Mouse (Mus musculus) lung, adult 2 months (tissue): ENCODE data around the gene Hsd3b4. TPM values are rescaled to one million over a fixed set of nuclear protein-coding genes. Genes with fewer than 3 reads are reported as not detected.
"Not testable (repeated sequence)": the region's sequence is repeated elsewhere in the genome, so short reads cannot be mapped to it uniquely, and the experiment has no call there.

Experiments
- DNase-seq: peaks from one replicate; pipeline ENCODE4 v3.0.0; 2022
- H3K4me1 ChIP-seq: fragments of 200-500 bp; 2 replicates; pipeline ENCODE4 v1.6.1; 2011; ENCODE audit warnings: low read length; ENCODE audit not compliant: control insufficient read depth, insufficient read depth
- H3K4me3 ChIP-seq: fragments of 200-500 bp; replicated peaks from 2 replicates; pipeline ENCODE3; 2011; ENCODE audit warnings: low read depth, mild to moderate bottlenecking, control low read depth, low read length; ENCODE audit errors: extremely low read depth
- WGBS: fragments of 180-500 bp; shearing (Covaris S2); methylation state at CpG from one replicate; pipeline ENCODE4 v1.1.7; 2018; 5-methylcytosine and 5-hydroxymethylcytosine counted together
- polyA plus RNA-seq: library from polyadenylated mRNA; depleted of rRNA; stranded (reverse); fragments of >200 nt; gene quantifications from 2 replicates; pipeline ENCODE4 v1.2.3, GENCODE M21; 2012; rRNA removed

The Hsd3b4 gene
- not detected in 2 replicates for polyA plus RNA-seq

- not testable (repeated sequence) for H3K4me1 ChIP-seq, DNase-seq, H3K4me3 ChIP-seq
- no CpG with 5 or more reads among the region's 1 CpGs for WGBS
Observed at GRCm38 (mm10) chr3:98510414-98510813, at the start of gene Hsd3b4. TSS of gene Hsd3b4 (minus strand) at chr3:98510514.

GRCm38 (mm10) chr3:98550832-98551231 is 40.5 kb upstream of the Hsd3b4 start:
- H3K4me3 ChIP-seq, H3K4me1 ChIP-seq, DNase-seq: not testable (repeated sequence)
- no CpG with 5 or more reads among the region's 1 CpGs for WGBS

DNA sequence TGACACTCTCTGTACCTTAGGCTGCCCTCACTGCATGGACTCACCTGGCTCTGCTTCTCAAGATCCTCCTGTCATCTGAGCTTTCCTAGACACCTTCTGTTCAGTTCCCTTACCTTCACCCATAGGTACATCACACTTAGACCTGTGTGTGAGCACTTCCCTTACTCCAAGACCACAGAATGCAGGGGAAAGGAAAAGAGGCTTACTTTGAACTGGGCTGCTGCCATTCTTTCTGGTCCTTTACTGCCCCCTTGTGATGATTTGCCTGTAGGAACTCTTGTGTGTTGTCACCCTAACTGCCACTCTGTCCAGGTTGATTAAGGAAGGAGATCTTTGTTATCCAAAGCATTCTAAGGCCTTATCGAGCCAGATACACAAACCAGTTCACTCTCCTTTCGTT is 39.9 kb upstream of the Hsd3b4 start:
- not testable (repeated sequence) for DNase-seq, H3K4me3 ChIP-seq, H3K4me1 ChIP-seq
- WGBS: no CpG with 5 or more reads among the region's 2 CpGs

- not testable (repeated sequence) for DNase-seq, H3K4me1 ChIP-seq, H3K4me3 ChIP-seq
- no CpG with 5 or more reads among the region's 1 CpGs for WGBS
Observed at GRCm38 (mm10) chr3:98548495-98548894, 38.2 kb upstream of the Hsd3b4 start.

DNA sequence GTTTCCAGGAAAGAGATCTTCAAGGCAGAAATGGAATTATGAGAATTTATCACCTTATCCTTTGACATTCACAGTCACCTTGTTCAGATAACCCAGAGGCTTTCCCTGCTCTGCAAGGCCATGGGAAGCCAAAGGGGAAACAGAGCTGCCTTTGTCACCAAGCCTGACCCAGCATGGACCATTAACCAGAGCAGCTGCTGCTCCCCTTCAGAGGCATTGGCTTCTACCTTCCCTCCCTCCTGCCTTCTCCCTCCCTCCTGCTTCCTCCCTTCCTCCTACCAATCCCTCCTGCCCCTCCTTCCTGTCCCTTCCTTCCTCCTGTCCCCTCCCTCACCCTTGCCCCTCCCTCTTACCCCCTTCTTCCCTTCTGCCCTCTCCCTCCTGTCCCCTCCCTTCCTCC is 37.3 kb upstream of the Hsd3b4 start:
- DNase-seq, H3K4me1 ChIP-seq, H3K4me3 ChIP-seq: not testable (repeated sequence)

DNA sequence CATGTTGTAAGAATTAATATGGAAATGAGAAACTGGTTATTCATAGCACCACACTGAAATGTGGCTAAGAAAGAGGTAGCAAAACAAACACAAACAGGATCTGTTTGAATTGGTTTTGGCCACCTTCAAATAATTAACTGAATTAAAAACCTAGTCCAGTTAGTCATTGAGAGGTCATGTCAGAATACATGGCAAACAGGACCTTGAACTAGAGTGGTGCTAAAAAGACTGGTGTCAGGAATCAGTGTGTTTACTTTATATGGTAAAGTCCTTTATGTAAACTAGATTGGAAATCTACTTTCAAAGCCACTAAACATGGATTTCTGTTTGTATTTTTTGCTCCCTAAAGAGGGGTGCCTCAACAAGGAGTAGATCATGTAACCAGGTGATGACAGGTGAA is 14.7 kb upstream of the Hsd3b4 start:
- H3K4me3 ChIP-seq, DNase-seq, H3K4me1 ChIP-seq: not testable (repeated sequence)

DNA sequence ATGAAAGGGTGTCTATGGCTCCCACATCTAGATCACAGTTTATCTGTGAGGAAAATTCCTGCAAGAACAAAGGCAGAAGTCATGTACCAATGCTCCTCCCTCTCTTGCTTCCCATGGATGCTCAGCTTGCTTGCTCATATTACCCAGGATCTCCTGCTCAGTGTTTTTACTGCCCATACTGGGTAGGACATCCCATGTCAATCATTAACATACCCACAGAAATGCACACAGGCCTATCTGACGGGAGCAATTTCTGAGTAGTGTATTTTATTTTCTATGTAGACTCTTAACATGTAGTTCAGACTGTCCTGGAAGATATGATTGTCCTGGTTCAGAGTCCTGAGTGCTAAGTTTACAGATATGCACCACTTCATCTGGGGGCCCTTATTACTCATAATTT is 14.2 kb upstream of the Hsd3b4 start:
- not testable (repeated sequence) for H3K4me1 ChIP-seq, DNase-seq, H3K4me3 ChIP-seq
- no CpG with 5 or more reads among the region's 1 CpGs for WGBS

GRCm38 (mm10) chr3:98522779-98523178 is 12.5 kb upstream of the Hsd3b4 start:
- not testable (repeated sequence) for H3K4me1 ChIP-seq, DNase-seq, H3K4me3 ChIP-seq
- 14% methylated on average over 1 of the region's 2 CpGs for WGBS

- H3K4me1 ChIP-seq, DNase-seq, H3K4me3 ChIP-seq: not testable (repeated sequence)
- WGBS: no CpG with 5 or more reads among the region's 5 CpGs
Observed at GRCm38 (mm10) chr3:98507229-98507628, 3.1 kb downstream of the Hsd3b4 start.

DNA sequence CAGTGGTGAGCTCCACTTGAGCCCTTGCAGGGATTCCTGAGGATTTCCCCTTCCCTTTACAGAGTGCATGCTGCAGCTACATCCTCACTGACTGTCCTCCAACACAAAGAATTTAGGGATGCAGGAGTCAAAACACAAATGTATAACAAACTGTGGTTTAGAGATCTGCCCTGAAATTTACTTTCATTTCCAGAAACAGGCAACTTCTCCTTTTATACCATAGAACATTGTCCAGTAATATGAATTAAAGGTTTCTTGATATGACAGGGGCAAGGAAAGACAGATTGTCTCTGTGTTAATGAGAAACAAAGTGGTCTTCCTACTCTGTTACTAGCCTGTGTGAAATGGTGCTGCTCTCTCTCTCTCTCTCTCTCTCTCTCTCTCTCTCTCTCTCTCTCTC is 12.9 kb downstream of the Hsd3b4 start:
- H3K4me1 ChIP-seq, DNase-seq, H3K4me3 ChIP-seq: not testable (repeated sequence)

DNA sequence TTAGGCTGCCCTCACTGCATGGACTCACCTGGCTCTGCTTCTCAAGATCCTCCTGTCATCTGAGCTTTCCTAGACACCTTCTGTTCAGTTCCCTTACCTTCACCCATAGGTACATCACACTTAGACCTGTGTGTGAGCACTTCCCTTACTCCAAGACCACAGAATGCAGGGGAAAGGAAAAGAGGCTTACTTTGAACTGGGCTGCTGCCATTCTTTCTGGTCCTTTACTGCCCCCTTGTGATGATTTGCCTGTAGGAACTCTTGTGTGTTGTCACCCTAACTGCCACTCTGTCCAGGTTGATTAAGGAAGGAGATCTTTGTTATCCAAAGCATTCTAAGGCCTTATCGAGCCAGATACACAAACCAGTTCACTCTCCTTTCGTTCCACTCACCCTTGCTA is 13.6 kb downstream of the Hsd3b4 start:
- H3K4me3 ChIP-seq, DNase-seq, H3K4me1 ChIP-seq: not testable (repeated sequence)
- WGBS: no CpG with 5 or more reads among the region's 2 CpGs

GRCm38 (mm10) chr3:98495055-98495454 is 15.3 kb downstream of the Hsd3b4 start:
- DNase-seq, H3K4me3 ChIP-seq, H3K4me1 ChIP-seq: not testable (repeated sequence)

DNA sequence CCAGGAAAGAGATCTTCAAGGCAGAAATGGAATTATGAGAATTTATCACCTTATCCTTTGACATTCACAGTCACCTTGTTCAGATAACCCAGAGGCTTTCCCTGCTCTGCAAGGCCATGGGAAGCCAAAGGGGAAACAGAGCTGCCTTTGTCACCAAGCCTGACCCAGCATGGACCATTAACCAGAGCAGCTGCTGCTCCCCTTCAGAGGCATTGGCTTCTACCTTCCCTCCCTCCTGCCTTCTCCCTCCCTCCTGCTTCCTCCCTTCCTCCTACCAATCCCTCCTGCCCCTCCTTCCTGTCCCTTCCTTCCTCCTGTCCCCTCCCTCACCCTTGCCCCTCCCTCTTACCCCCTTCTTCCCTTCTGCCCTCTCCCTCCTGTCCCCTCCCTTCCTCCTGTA is 16.1 kb downstream of the Hsd3b4 start:
- not testable (repeated sequence) for H3K4me1 ChIP-seq, H3K4me3 ChIP-seq, DNase-seq

DNA sequence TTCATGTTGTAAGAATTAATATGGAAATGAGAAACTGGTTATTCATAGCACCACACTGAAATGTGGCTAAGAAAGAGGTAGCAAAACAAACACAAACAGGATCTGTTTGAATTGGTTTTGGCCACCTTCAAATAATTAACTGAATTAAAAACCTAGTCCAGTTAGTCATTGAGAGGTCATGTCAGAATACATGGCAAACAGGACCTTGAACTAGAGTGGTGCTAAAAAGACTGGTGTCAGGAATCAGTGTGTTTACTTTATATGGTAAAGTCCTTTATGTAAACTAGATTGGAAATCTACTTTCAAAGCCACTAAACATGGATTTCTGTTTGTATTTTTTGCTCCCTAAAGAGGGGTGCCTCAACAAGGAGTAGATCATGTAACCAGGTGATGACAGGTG is 38.8 kb downstream of the Hsd3b4 start:
- H3K4me1 ChIP-seq, H3K4me3 ChIP-seq, DNase-seq: not testable (repeated sequence)

- DNase-seq, H3K4me3 ChIP-seq, H3K4me1 ChIP-seq: not testable (repeated sequence)
- WGBS: no CpG with 5 or more reads among the region's 1 CpGs
Observed at GRCm38 (mm10) chr3:98471057-98471456, 39.3 kb downstream of the Hsd3b4 start.

- DNase-seq, H3K4me1 ChIP-seq, H3K4me3 ChIP-seq: not testable (repeated sequence)
- 0% methylated on average over 1 of the region's 2 CpGs for WGBS
Observed at GRCm38 (mm10) chr3:98469323-98469722, 41.0 kb downstream of the Hsd3b4 start.

DNA sequence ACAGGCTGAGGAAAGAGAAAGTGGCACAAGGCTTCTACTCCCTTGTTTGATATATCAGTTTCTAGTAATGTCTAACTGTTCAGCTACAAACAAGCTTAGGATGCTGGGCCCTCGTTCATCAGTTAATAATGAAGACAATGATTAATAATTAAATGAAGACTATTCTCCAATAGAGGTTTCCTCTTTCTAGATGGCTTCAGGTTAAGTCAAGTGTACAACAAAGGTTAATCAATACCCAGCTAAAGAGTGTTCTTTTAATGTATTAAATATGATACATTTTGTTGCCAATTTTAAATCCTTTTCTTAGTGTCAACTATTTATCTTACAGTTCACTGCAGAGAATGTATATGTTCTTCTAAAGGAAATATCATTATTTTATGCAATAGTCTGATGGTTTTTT is 53.3 kb downstream of the Hsd3b4 start, which contains the start of gene Gm4450:
Gm4450 (minus strand) TSS at position 101 of the 400 bp plus-strand sequence.
- WGBS: 67% methylated on average over 1 of the region's 1 CpGs
- not testable (repeated sequence) for DNase-seq, H3K4me1 ChIP-seq, H3K4me3 ChIP-seq
